Mouse (Mus musculus): ENCODE measurements at regions not wholly inside any gene's neighbourhood (a gene's known extent, or its start where the extent isn't known, plus 50 kb on each side); places are given as distances from the start of the nearest gene placed in this dataset.

DNA sequence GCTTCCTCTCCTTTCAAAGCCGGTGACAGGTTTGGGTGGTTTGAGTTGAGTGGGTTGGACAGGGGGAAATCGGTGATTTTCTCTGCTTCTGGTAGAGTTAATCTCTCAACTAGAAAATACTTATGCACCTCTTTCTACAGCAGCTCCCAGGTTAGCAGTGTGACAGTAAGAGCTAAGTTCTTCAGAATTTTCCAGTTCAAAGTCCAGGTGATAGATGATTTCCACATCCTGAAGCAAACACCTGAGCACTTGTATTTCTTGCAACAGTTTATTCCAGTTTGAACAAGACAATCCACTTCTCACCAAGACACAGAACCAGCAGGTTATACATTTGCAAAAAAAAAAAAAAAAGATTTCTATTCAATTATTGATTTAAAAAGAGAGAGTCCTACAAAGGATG is 104.0 kb upstream of the Nr2f2 start:
- no peak for DNase-seq

GRCm38 (mm10) chr7:70462131-70462530 is 95.6 kb upstream of the Nr2f2 start:
- DNase-seq: no peak

DNA sequence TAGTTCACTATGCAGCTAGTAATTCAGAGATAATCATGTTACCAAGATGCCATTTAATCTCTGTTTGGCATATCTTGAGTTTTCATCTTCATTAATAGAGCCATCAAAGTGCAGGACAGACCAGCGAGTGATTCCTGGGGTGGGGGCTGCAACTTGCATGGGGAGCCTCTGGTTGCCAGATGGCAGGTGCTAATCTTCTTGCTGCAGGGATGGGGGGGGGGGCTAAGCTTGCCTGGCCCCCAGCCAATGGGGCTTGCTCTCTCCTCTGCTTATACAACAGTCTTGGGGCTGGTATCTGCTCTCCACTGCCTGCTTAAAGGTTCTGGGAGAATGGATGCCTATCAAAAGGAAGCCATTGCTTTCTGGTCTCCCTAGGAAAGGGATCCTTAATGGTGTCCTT is 88.0 kb upstream of the Nr2f2 start:
- no peak for DNase-seq

GRCm38 (mm10) chr7:70452816-70453215 is 86.3 kb upstream of the Nr2f2 start:
- DNase-seq: no peak

DNA sequence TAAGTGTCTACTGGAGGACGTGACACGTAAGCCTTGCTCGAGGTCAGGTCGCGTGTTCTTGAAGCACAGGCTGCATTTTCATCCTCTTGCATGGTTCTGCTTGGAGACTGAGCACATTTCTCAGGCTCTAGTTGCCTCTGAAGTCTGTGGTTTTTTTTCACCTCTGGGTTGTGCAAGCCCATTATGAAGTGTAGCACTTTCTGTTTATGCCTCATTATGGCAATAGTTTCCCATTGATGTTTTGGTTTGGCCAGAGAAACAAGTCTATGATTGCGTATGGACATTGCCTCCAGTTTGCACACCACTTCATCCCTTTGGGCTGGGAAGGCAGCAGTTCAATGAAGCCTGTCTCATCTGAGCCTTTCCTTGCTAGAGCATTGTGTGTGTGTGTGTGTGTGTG is 72.4 kb upstream of the Nr2f2 start:
- DNase-seq: no peak

DNA sequence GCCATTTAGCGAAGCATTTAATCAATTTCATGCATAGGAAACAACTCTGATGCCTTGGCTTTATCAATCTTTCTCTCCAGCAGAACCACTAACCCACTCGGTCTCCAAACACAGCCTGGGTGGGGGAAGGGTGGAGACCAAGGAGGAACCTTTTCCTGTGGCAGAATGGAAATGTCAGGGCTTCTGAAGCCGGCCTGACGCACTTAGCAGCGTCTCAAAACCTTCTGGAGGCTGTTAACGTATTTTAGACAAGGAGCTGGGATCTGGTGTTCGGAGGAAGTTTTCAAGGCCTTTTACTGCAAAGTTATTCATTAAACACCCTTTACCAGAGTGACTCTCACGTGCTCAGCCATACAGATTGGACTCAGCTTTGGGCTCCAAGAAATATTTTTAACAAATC is 67.3 kb upstream of the Nr2f2 start:
- DNase-seq: no peak

GRCm38 (mm10) chr7:70433358-70433757 is 66.8 kb upstream of the Nr2f2 start:
- no peak for DNase-seq

- DNase-seq: no peak
These were observed 65.2 kb upstream of the Nr2f2 start for GRCm38 (mm10) chr7:70431712-70432111.

- DNase-seq: no peak
These were observed 62.8 kb upstream of the Nr2f2 start for GRCm38 (mm10) chr7:70429326-70429725.

DNA sequence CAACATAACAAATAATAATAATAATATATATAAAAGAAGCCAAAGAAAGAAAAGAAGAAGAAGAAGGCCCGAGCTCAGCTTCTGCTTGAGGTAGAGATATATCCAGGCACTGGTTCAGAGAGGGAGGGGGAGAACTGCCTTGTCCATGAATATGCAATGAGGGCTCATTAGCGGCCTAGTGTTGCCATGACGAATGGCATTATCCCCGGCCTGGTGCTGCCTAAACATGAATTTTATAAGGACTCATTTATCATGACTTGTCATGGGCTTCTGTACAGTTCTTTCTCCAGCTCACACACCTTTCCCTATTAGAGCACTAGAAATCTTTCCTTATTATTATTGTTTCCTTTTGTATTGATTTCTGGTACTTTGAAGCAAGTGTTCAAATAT is 57.7 kb upstream of the Nr2f2 start:
- no peak for DNase-seq

DNA sequence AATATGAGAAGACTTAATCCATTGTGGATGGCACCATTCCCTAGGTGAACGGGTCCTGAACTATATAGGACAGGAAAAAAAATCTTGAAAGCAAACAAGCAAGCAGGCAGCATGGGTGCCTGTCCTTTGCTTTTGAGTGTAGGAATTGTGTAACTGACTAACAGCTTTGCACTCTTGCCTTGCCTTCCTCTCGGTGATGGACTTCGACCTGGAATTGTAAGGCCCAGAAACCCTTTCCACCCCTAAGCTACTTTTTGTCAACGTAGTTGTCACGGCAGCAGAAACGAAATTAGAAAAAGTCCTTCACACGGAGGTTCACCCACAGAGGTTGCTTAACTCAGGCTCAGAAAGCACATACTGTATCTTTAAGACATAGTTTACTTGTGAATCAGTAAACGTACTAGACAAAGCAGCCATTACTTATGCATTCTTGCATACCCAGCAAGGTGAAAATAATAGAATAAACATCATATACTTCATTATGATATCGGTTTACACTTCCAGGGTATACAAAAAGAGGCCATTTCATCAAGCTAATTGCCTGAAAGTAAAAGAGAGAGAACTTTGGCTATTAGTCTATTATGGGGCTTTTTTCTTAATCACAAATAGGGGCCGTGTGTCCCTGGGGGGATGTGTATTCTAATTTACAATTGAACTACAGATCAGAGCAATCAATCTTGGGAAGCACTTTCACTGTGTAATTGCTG is 57.1 kb upstream of the Nr2f2 start:
- no peak for DNase-seq

DNA sequence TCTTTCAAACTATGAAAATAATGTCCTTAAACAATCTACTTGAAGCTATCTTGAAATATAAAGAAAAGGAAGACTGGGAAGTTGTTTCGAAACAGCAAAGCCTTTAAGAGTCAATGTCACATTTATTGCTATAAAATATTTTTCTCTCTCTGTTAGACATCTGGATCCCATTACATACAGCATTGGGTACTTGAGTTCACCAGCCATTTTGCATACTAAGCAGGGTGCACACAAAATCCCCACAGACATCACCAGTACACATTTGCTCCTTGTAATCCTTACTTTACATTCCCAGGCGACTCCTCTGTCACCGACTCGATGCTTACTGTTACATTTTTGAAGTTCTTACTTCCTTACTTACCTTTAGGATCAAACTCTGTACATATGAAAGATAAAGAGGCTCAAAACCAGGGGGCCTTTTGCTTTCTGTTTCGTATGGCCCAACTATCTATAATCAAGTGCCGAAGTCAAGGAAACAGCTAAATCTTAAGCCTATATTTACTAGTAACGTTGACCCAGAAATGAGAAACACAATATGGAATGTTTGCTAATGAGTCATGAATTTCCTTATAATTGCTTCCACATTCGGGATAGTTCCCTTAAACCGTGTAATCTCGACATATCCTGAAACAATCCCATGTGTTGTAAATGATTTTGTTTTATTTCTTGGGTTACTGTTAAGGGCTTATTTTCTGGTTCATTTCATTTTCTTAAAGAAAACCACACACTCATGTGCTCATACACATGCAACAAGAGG is 49.8 kb upstream of the Nr2f2 start:
- no peak for DNase-seq

Measured in gastrocnemius, postnatal 10 days (tissue).